Mouse (Mus musculus): ENCODE data around the gene Samd7. TPM values are rescaled to one million over a fixed set of nuclear protein-coding genes. Genes with fewer than 3 reads are reported as not detected.
A peak's percentile ranks its signal among the peaks of the same experiment; 100 is the strongest.

Samd7 gene
- polyA plus RNA-seq, 1 experiment from 2014 or later: not detected

GRCm38 (mm10) chr3:30722036-30722435, 24.1 kb upstream of the Samd7 start:
- Histone ChIP-seq H3K4me2 (replicated peaks; ENCODE audit: low read depth, low read length) (no peak overlapping the region), H3K9me3 (ENCODE audit: control insufficient read depth, low read length) (no peaks in the 10 kb centered on the region), H3K9ac (ENCODE audit: low read depth, low read length) (no peak overlapping the region), H3K27ac (ENCODE audit: low read depth, low read length) (no peak overlapping the region), H3K4me3 (ENCODE audit: low read depth, low read length) (no peak overlapping the region), H3K36me3 (ENCODE audit: control insufficient read depth, insufficient read depth, low read length) (no peaks in the 10 kb centered on the region), H3K27me3 (ENCODE audit: control insufficient read depth, insufficient read depth, low read length) (no peaks in the 10 kb centered on the region), H3K4me1 (replicated peaks; ENCODE audit: control insufficient read depth, insufficient read depth, low read length) (no peaks in the 10 kb centered on the region)
- DNase-seq (ENCODE audit: low spot score) (no peak), ATAC-seq (ENCODE audit: low FRiP score) (no peak)
- 85% methylated on average over 4 of the region's 4 CpGs for WGBS

- Histone ChIP-seq H3K9me3 (ENCODE audit: control insufficient read depth, low read length) (no peaks in the 10 kb centered on the region), H3K9ac (ENCODE audit: low read depth, low read length) (no peak overlapping the region), H3K4me3 (ENCODE audit: low read depth, low read length) (no peak overlapping the region), H3K36me3 (ENCODE audit: control insufficient read depth, insufficient read depth, low read length) (no peaks in the 10 kb centered on the region), H3K27me3 (ENCODE audit: control insufficient read depth, insufficient read depth, low read length) (no peaks in the 10 kb centered on the region), H3K27ac (ENCODE audit: low read depth, low read length) (no peak overlapping the region), H3K4me2 (replicated peaks; ENCODE audit: low read depth, low read length) (no peak overlapping the region), H3K4me1 (replicated peaks; ENCODE audit: control insufficient read depth, insufficient read depth, low read length) (no peaks in the 10 kb centered on the region)
- ATAC-seq (ENCODE audit: low FRiP score) (no peak), DNase-seq (ENCODE audit: low spot score) (no peak)
- WGBS: 74% methylated on average over 2 of the region's 2 CpGs
Measured at GRCm38 (mm10) chr3:30722461-30722860, 23.6 kb upstream of the Samd7 start.

- Histone ChIP-seq H3K27me3 (ENCODE audit: control insufficient read depth, insufficient read depth, low read length) (no peaks in the 10 kb centered on the region), H3K9ac (ENCODE audit: low read depth, low read length) (no peak overlapping the region), H3K9me3 (ENCODE audit: control insufficient read depth, low read length) (no peaks in the 10 kb centered on the region), H3K4me1 (replicated peaks; ENCODE audit: control insufficient read depth, insufficient read depth, low read length) (no peaks in the 10 kb centered on the region), H3K27ac (ENCODE audit: low read depth, low read length) (no peak overlapping the region), H3K36me3 (ENCODE audit: control insufficient read depth, insufficient read depth, low read length) (no peaks in the 10 kb centered on the region), H3K4me3 (ENCODE audit: low read depth, low read length) (no peak overlapping the region), H3K4me2 (replicated peaks; ENCODE audit: low read depth, low read length) (no peak overlapping the region)
- no peak for ATAC-seq (ENCODE audit: low FRiP score)
- 44% methylated on average over 5 of the region's 5 CpGs for WGBS
- DNase-seq (ENCODE audit: low spot score): no peak
Measured at GRCm38 (mm10) chr3:30723179-30723578, 22.9 kb upstream of the Samd7 start.

DNA sequence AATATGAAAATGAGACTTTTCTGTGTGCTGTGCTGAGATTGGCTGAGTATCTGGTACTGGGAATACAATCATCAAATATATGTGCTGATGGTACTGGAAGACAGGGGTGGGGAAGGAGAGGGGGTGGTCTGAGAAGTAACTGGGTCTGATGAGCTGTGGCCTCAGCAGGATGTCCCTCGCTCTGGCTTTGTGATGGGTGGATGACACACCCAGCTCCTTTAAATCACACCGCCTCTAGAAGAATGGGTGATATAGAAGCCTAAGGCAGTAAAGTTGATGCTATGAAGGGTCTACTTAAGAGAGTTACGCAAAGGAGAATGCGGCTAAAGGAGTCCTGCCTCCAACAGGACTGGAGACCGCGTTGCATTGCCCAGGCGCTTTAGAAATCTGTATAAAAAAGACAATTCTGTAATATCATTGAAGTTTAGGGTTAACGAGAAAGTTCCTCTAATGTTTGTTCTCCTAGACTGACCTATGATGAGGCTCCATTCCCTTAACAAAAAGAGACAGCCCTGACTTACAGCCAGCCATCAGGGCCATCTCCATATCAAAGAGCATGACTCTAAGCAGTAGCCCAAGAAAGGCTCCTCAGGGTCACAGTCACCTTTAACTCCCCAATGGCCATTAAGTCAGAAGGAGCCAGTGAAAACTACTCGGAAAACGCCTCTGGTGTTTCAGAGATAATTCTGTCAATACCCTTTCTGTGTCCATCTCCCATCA, 21.8 kb upstream of the Samd7 start:
- no peak overlapping the region for H3K9ac ChIP-seq (ENCODE audit: low read depth, low read length)
- H3K4me1 ChIP-seq (replicated peaks; ENCODE audit: control insufficient read depth, insufficient read depth, low read length): no peaks in the 10 kb centered on the region
- DNase-seq (ENCODE audit: low spot score): no peak
- no peaks in the 10 kb centered on the region for H3K36me3 ChIP-seq (ENCODE audit: control insufficient read depth, insufficient read depth, low read length)
- no peaks in the 10 kb centered on the region for H3K9me3 ChIP-seq (ENCODE audit: control insufficient read depth, low read length)
- H3K27me3 ChIP-seq (ENCODE audit: control insufficient read depth, insufficient read depth, low read length): no peaks in the 10 kb centered on the region
- no peak for ATAC-seq (ENCODE audit: low FRiP score)
- H3K27ac ChIP-seq (ENCODE audit: low read depth, low read length): no peak overlapping the region
- 51% methylated on average over 10 of the region's 10 CpGs for WGBS
- H3K4me3 ChIP-seq (ENCODE audit: low read depth, low read length): no peak overlapping the region
- H3K4me2 ChIP-seq (replicated peaks; ENCODE audit: low read depth, low read length): no peak overlapping the region

DNA sequence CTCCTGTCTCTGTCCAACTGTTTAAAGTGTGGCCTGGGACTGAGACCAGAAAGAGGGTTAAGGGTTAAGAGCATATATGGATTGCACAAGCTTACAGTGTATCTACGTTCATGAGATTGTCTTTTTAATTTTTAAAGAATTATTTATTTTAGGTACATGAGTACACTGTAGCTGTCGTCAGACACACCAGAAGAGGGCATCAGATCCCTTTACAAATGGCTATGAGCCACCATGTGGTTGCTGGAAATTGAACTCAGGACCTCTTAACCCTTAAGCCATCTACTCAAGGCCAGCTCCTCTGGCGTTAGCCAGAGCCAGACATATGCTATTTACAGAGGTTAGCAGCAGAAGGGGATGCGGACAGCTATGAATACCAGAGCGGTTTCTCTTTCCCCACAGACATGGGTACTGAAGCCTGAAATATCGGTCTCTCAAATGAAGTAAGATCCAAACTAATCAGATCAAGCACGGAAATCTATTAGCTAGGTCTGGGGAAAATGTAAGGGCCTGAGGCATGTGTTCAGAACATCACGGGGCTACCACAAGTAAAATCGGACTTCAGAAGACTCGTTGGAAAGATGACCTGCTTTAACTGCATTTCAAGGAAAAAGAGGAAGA, 21.1 kb upstream of the Samd7 start:
- Histone ChIP-seq H3K9me3 (ENCODE audit: control insufficient read depth, low read length) (no peaks in the 10 kb centered on the region), H3K27ac (ENCODE audit: low read depth, low read length) (no peak overlapping the region), H3K27me3 (ENCODE audit: control insufficient read depth, insufficient read depth, low read length) (no peaks in the 10 kb centered on the region), H3K4me1 (replicated peaks; ENCODE audit: control insufficient read depth, insufficient read depth, low read length) (no peaks in the 10 kb centered on the region), H3K9ac (ENCODE audit: low read depth, low read length) (no peak overlapping the region), H3K36me3 (ENCODE audit: control insufficient read depth, insufficient read depth, low read length) (no peaks in the 10 kb centered on the region), H3K4me3 (ENCODE audit: low read depth, low read length) (no peak overlapping the region), H3K4me2 (replicated peaks; ENCODE audit: low read depth, low read length) (no peak overlapping the region)
- DNase-seq (ENCODE audit: low spot score): no peak
- no peak for ATAC-seq (ENCODE audit: low FRiP score)
- 86% methylated on average over 10 of the region's 10 CpGs for WGBS

GRCm38 (mm10) chr3:30725514-30725913, 20.6 kb upstream of the Samd7 start:
- ATAC-seq (ENCODE audit: low FRiP score): no peak
- Histone ChIP-seq H3K4me1 (replicated peaks; ENCODE audit: control insufficient read depth, insufficient read depth, low read length) (no peaks in the 10 kb centered on the region), H3K9ac (ENCODE audit: low read depth, low read length) (no peak overlapping the region)

DNA sequence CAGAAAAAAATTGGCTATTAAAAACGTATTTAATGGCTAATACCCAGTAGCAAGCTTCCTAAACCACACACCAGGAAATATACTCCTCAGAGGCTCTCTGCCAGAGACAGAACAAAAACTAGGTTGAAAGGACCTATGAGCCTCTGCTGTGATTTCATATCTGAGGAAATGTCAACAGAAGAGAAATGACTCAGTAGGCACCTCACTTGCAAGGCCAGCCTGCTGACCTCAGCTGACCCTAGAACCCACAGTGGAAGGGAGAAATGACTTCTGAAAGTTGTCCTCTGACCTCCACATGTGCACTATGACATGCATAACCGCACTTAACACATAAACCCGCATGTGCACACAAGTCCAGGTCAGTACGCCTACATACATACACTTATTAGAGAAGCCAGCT, 18.9 kb upstream of the Samd7 start:
- Histone ChIP-seq H3K4me2 (replicated peaks; ENCODE audit: low read depth, low read length) (no peak overlapping the region), H3K9me3 (ENCODE audit: control insufficient read depth, low read length) (no peaks in the 10 kb centered on the region), H3K36me3 (ENCODE audit: control insufficient read depth, insufficient read depth, low read length) (no peaks in the 10 kb centered on the region), H3K4me3 (ENCODE audit: low read depth, low read length) (no peak overlapping the region), H3K4me1 (replicated peaks; ENCODE audit: control insufficient read depth, insufficient read depth, low read length) (no peaks in the 10 kb centered on the region), H3K27me3 (ENCODE audit: control insufficient read depth, insufficient read depth, low read length) (no peaks in the 10 kb centered on the region), H3K27ac (ENCODE audit: low read depth, low read length) (no peak overlapping the region), H3K9ac (ENCODE audit: low read depth, low read length) (no peak overlapping the region)
- 77% methylated on average over 4 of the region's 4 CpGs for WGBS
- DNase-seq (ENCODE audit: low spot score) (no peak), ATAC-seq (ENCODE audit: low FRiP score) (no peak)

More at GRCm38 (mm10) chr3:30725514-30725913, 20.6 kb upstream of the Samd7 start:
- no peak for DNase-seq (ENCODE audit: low spot score)
- H3K4me3 ChIP-seq (ENCODE audit: low read depth, low read length): no peak overlapping the region
- WGBS: 80% methylated on average over 7 of the region's 7 CpGs
- H3K9me3 ChIP-seq (ENCODE audit: control insufficient read depth, low read length): no peaks in the 10 kb centered on the region
- no peak overlapping the region for H3K27ac ChIP-seq (ENCODE audit: low read depth, low read length)
- H3K36me3 ChIP-seq (ENCODE audit: control insufficient read depth, insufficient read depth, low read length): no peaks in the 10 kb centered on the region
- H3K27me3 ChIP-seq (ENCODE audit: control insufficient read depth, insufficient read depth, low read length): no peaks in the 10 kb centered on the region
- no peak overlapping the region for H3K4me2 ChIP-seq (replicated peaks; ENCODE audit: low read depth, low read length)

GRCm38 (mm10) chr3:30729046-30729445, 17.0 kb upstream of the Samd7 start:
- 88% methylated on average over 5 of the region's 5 CpGs for WGBS
- Histone ChIP-seq H3K27me3 (ENCODE audit: control insufficient read depth, insufficient read depth, low read length) (no peaks in the 10 kb centered on the region), H3K27ac (ENCODE audit: low read depth, low read length) (no peak overlapping the region), H3K36me3 (ENCODE audit: control insufficient read depth, insufficient read depth, low read length) (no peaks in the 10 kb centered on the region), H3K4me2 (replicated peaks; ENCODE audit: low read depth, low read length) (no peak overlapping the region), H3K9me3 (ENCODE audit: control insufficient read depth, low read length) (no peaks in the 10 kb centered on the region), H3K4me1 (replicated peaks; ENCODE audit: control insufficient read depth, insufficient read depth, low read length) (no peaks in the 10 kb centered on the region), H3K9ac (ENCODE audit: low read depth, low read length) (no peak overlapping the region), H3K4me3 (ENCODE audit: low read depth, low read length) (no peak overlapping the region)
- ATAC-seq (ENCODE audit: low FRiP score) (no peak), DNase-seq (ENCODE audit: low spot score) (no peak)

GRCm38 (mm10) chr3:30736809-30737208, 9.3 kb upstream of the Samd7 start:
- peak; percentile 21 for DNase-seq (ENCODE audit: low spot score)
- no peak overlapping the region for H3K4me3 ChIP-seq (ENCODE audit: low read depth, low read length)
- H3K4me1 ChIP-seq (replicated peaks; ENCODE audit: control insufficient read depth, insufficient read depth, low read length): no peaks in the 10 kb centered on the region
- no peaks in the 10 kb centered on the region for H3K36me3 ChIP-seq (ENCODE audit: control insufficient read depth, insufficient read depth, low read length)
- H3K9ac ChIP-seq (ENCODE audit: low read depth, low read length): no peak overlapping the region
- no peaks in the 10 kb centered on the region for H3K27me3 ChIP-seq (ENCODE audit: control insufficient read depth, insufficient read depth, low read length)
- no peaks in the 10 kb centered on the region for H3K9me3 ChIP-seq (ENCODE audit: control insufficient read depth, low read length)
- ATAC-seq (ENCODE audit: low FRiP score): no peak
- 58% methylated on average over 9 of the region's 9 CpGs for WGBS
- no peak overlapping the region for H3K4me2 ChIP-seq (replicated peaks; ENCODE audit: low read depth, low read length)
- no peak overlapping the region for H3K27ac ChIP-seq (ENCODE audit: low read depth, low read length)
